Mouse (Mus musculus) cerebellum, adult (tissue): ENCODE data around the gene Spryd7.

Experiments used
- ATAC-seq: cut with Nextera tagmentation; 2 replicates; pipeline ENCODE4 v1.9.2; 2017; ENCODE audit warnings: mild to moderate bottlenecking, moderate library complexity, mixed read lengths; ENCODE audit not compliant: insufficient number of reproducible peaks, low FRiP score, low TSS enrichment

Gene Spryd7

DNA sequence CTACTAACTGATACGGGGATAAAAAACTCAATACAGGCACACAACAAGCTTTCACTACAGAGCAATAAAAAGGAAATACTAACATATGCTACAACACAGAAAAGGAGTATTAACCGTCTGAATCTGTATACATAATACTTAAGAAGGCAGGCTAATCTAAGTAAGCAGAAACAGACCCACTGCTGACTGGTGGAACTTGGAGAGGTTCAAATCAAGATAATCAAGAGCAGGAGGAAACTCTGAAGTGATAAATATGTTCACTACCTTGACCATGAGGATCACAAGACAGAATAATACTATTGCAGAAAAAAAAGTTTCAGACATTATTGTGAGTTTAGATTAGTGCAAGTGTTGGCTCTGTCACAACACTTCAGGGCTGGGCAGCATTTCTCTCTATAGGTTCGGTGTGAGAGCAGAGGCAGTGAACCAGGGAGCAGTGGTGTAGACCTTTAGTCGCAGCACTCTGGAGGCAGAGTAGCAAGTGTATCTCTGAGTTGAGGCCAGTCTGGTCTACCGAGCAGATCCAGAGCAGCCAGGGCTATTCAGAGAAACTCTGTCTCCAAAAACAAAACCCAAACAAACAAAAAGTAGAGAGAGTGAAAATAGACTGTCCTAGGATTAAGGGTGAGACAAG lies 19.9 kb downstream of the Spryd7 start:
- no peak for ATAC-seq

DNA sequence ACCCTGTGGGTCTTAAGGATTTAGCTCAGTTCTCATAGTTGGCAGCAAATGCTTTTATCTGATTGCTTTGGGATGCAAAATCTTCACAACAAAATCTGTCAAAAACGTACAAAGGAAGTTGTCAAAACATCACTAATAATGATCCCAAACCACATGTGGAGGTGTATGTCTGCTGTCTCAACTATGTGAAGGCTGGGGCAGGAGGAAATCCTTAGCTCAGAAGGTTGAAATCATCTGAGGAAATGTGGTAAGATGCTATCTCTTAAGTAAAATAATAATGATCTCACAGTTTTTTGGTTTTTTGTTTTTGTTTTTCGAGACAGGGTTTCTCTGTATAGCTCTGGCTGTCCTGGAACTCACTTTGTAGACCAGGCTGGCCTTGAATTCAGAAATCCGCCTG lies 20.9 kb downstream of the Spryd7 start:
- ATAC-seq: no peak

DNA sequence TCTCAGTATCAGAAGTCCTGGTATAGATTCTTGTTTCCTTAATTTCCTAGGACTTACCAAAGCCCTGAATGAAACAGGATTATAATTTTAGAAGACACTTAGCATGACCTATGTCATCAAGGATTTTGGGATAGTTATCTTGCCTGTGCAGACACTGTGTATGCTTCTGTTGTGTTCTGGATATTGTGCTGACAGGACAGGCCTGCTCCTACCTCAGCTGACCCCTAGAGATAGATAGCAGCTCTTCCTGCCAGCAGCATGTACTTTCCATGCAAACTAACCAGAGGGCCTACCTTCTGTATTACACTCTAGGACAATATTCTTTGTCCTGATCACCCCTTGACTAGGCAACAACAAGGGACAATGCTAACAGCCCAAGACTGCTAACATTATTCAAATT lies 25.7 kb downstream of the Spryd7 start:
- no peak for ATAC-seq

DNA sequence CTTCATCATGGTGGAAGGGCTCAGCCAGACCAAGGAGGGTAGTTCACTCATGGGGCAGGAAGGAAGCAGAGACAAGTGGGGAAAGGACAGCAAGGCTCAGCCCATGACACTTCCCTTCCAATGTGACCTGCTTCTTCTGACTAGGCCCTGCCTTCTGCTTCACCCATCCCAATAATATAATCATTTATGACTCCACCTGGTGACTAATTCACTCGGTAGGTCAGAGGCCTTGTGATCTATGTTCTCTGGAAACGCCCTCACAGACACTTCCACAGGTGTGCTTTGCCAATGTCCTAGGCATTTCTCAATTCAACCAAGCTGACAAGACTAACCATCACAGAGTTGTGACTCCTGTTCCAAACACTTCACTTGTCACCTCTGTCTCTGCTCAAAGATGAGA lies 26.3 kb downstream of the Spryd7 start:
- ATAC-seq: no peak

DNA sequence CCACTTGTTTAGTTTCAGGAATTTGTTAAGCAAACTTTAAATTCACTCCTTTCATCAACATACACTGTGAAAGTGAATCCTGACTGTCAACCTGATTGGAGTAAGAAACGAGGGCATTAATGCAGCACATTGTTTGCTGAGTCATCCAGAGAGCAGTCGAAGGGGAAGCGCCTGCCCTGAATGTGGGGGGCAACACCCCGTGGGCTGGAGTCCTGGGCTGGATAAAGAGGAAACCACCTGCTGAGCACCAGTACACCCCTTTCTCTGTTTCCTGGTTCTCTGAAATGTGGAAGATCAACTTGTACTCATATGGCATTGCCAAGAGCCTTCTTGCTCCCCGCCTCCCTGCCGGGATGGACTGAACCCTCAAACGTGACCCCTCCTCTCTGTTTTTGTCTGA lies 27.2 kb downstream of the Spryd7 start:
- ATAC-seq: no peak

DNA sequence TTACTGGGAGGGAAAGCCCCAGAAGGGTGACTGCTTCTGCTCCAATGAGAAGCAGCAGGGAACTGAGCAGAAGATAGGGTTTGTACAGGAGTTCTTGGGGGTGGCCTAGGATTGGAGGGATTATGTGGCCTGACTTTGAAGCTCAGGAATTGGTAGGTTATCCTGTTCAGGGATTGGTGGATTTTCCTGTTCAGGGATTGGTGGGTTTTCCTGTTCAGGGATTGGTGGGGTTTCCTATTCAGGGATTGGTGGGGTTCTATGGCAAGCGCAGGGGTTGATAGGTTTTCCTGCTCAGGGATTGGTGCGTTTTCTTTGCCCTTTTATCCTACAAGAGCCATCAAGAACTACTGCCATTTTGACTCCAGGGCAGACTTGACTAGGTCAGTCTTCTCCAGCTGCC lies 30.7 kb downstream of the Spryd7 start:
- no peak for ATAC-seq

DNA sequence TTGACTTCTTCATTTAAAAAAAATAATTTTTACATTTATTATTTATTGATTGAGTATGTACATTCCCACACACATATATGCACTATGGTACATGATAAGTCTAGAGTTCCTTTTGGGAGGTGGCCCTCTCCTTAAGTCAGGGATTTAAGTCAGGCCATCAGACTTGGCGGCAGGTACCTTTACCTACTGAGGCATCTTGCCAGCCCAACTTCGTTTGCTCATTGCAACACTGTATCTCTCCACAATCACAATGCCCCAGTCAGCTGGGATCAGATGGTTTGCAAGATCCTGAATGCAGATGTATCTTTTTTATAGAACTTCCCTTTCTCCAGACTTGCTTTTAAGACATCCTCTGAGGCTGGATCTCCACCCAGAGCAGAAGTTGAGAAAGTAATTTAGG lies 32.9 kb downstream of the Spryd7 start:
- ATAC-seq: no peak

DNA sequence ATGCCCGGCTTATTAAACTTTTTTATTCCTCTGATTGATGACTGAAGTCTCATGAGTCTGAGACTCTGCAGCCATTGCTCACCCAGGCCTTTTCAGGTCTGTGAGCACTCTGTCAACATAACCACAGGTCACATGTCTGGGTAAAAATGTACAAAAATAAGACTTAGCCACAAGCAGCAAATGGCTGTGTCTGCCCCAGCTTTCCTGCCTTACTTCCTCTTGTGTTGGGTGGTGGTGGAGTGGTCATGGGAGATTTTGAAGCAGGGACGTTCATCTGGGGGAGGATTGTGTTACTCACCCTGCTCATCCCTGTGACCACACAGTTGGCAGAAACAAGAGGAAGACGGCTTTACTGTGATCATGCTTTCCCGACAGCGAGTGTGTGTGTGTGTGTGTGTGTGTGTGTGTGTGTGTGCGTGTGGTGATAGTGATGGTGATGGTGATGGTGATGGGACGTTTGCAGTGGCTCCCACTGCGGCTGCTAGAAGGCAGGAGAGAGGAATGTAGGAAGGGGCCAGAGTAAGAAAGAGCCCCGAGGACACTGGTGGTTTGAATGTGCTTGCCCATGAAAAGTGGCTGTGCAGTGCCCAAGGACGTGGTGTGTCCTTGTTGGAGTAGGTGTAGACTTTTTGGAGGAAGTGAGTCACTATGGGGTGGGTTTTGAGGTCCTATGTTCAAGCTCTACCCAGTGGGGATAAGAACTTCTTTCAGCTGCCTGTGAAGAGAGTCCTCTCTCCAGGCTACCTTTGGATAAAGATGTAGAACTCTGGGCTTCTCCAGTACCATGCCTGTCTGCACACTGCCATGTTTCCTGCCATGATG lies 37.8 kb downstream of the Spryd7 start:
- ATAC-seq: no peak

DNA sequence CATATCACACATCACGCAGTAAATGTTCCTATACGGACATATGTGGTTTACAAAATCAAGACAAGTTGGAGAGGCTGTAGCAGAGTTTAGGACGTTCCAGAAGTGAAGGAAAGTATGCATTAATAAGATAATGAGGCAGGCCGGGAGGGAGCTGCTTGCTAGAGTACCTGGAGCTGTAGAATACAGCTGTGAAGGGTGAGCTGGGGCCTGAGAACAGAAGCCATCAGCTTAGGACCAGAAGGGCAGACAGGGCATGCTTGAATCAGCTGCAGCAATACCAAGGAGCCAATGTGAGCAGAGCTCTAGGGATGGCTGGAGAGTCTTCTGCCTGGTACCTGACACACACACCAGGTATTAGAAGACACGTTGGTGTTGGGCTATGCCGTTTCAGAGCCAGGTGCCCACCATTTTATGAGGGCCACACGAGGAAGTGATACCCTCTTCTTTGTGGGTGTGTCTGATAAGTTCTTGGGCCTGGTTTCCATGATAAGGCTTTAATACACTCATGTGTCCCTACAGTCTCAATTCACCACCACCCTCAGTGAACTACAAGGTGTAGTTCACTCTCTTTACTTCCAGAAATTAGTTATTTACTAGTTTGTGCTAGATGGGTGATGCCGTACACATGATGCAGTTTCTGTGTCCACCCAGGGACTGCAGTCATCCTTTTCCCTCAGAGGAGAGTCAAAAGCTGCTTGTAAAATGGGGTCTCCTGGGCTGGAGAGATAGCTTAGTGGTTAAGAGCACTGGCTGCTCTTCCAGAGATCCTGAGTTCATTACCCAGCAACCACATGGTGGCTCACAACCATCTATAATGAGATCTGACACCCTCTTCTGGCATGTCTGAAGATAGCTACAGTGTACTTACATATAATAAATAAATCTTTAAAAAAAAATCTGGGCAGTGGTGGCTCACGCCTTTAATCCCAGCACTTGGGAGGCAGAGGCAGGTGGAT lies 39.9 kb downstream of the Spryd7 start:
- no peak for ATAC-seq

DNA sequence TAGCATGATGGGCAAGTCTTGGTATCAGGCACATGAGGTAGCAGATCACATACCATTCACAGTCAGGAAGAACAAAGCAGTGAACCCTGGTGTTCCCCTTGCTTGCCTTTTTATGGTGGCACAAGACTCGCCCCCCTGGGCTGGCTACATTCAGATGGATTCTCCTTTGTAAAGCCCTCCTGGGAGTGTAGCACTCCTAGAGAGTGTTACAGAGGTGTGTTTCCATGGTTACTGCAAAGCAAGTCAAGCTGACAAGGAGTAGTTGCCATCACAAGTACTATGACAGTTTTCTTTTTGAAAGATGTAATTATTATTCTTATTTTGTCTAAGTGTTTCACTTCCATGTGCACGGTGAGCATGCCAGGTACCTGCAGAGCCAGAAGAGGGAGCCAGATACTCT lies 45.2 kb downstream of the Spryd7 start:
- ATAC-seq: no peak

DNA sequence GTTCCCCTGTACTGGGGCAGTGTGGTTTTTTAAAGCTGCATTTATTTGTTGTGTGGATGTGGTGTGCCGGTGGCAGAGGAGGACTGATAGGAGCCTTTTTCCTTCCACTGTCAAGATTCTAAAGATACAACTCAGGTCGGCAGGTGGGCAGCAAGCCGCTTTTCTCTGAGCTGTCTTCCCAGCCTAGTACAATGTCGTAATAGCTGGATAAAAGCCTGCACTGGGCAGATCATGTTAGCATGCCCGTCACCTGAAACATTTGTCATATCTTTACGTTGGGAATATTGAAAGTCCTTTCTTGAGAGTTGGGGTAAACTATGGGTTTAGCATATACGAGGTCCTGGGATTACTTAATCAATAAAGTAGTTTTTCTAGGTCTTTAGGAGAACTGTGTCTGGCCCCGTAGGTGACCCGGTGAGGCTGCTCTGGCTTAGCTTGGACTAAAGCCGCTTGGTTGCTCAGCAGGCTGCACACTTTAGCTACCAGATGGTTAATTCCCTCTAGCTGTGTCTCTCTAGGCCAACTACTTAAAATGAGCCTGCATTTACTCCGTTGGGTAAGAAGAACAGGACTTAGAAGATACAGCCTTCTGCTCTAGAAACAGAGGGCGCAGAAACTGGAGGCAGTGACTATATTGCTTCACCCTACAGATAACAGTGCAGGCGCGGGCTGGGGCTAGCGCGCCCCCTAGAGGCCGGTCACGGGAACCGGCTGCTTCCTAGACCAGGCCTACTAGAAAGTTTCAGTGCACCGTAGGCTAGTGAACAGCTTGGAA lies 58.8 kb downstream of the Spryd7 start:
- peak; percentile 90 for ATAC-seq

DNA sequence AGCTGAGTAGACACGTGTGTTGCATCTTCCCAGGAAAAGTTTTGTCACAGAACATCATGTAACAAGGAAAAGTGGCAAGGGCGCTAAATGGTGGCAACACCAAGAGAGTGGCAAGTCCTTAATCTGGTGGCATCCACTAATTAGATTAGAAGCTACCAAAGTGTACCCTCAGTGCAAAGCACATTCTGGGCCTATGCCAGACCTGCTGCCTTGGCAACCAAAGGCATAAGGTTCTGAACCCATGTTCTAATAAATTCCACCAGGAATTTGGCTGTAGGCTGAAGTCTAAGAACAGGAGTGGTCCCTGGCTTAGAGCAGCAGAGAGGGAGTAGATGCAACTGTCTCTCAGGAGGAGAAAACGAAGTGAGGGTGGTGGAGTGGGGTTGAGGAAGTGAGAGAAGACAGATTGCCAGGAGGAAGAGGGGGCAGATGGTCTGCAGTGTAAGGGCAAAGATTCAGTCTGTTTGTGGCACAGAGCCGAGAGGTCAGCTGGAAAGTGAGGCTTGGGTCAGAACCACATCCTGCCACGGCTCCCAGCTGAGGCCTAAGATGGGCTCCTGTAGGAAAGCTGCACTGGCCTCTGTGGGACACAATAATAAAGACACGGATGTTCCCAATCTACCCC lies 63.1 kb downstream of the Spryd7 start:
- ATAC-seq: peak; percentile 12; the same call in 1 of the 2 replicates
